Mouse (Mus musculus): ENCODE measurements at regions not wholly inside any gene's neighbourhood (a gene's known extent, or its start where the extent isn't known, plus 50 kb on each side); places are given as distances from the start of the nearest gene placed in this dataset.

GRCm38 (mm10) chr9:43387397-43387796 is 76.7 kb downstream of the Trim29 start:
- in situ Hi-C loops (cut with MboI, MseI), result no loop called here

- in situ Hi-C loops (cut with MboI, MseI), result no loop called here
Measured at GRCm38 (mm10) chr9:43389491-43390083, 78.9 kb downstream of the Trim29 start.

GRCm38 (mm10) chr9:43392467-43393064 is 81.9 kb downstream of the Trim29 start:
- in situ Hi-C loops (cut with MboI, MseI), result no loop called here

- in situ Hi-C loops (cut with MboI, MseI), result no loop called here
Measured at GRCm38 (mm10) chr9:43394204-43394603, 83.6 kb downstream of the Trim29 start.

DNA sequence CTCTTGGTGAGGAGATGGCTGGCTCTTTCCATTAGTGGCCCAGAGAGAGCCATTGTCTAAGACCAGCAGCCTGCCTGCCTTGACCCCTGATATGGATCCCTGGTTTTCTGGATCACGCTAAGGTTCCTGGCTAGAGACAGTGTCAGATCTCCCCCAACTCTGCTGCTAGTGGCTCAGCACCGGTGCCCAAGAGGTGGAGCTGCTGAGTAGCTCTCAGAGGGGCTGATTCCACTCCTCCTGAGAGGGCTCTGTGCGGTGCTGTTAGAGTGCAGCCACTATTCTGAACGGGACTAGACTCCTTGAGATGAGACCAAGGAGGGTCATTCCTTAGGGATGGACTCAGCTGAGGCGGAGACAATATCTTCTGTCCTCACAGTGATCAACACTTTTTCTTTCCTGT is 84.6 kb downstream of the Trim29 start:
- in situ Hi-C loops (cut with MboI, MseI), result no loop called here

GRCm38 (mm10) chr9:43396566-43396965 is 85.9 kb downstream of the Trim29 start:
- in situ Hi-C loops (cut with MboI, MseI), result no loop called here

DNA sequence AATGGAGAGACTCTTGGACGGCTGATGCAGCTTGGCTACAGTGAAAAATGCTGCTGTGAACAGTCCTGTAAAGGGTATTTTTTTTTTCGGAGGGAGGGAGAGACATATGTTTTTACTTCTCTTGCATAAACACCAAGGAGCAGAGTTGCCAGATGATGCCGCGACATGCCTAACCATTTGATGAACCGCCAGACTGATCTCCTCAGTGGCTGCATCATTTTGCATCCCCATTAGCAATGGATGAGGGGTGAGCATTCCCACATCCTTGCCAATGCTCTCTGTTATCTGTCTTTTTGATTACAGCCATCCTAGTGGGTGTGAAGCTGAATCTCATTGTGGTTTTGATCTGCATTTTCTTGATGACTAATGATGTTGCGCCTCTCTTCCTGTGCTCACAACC is 97.8 kb downstream of the Trim29 start:
- in situ Hi-C loops (cut with MboI, MseI), result no loop called here

DNA sequence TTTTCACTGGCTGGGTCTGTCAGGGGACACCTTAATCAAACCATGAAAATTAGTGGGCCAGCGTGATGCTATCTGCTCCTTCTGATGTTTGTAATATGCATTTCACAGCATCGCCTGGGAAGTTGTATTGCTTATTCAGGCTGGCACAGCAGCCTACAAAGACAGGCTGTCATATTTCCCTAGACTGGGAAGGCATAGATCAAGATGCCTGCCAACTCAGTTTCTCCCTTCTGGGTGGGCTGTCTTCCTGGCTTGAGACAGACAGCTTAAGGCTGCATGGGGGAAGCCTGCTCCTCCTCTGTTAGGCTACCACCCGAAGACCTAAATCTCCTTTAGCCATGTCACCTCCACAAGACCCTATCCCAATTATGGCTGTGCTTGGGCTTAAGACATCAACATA is 101.8 kb downstream of the Trim29 start:
- in situ Hi-C loops (cut with MboI, MseI), result loop anchor here (10.0 kb wide), 1 partner anchor 1348 kb away; no protein-coding TSS in a partner anchor

- in situ Hi-C loops (cut with MboI, MseI), result loop anchor here (10.0 kb wide), 1 partner anchor 1355 kb away; no protein-coding TSS in a partner anchor
Measured at GRCm38 (mm10) chr9:43419993-43420715, 109.5 kb downstream of the Trim29 start.

- in situ Hi-C loops (cut with MboI, MseI), result no loop called here
Measured at GRCm38 (mm10) chr9:43427007-43427406, 116.4 kb downstream of the Trim29 start.

- in situ Hi-C loops (cut with MboI, MseI), result no loop called here
Measured at GRCm38 (mm10) chr9:43433953-43434352, 123.3 kb downstream of the Trim29 start.

- in situ Hi-C loops (cut with MboI, MseI), result no loop called here
Measured at GRCm38 (mm10) chr9:43438476-43438875, 127.8 kb downstream of the Trim29 start.

DNA sequence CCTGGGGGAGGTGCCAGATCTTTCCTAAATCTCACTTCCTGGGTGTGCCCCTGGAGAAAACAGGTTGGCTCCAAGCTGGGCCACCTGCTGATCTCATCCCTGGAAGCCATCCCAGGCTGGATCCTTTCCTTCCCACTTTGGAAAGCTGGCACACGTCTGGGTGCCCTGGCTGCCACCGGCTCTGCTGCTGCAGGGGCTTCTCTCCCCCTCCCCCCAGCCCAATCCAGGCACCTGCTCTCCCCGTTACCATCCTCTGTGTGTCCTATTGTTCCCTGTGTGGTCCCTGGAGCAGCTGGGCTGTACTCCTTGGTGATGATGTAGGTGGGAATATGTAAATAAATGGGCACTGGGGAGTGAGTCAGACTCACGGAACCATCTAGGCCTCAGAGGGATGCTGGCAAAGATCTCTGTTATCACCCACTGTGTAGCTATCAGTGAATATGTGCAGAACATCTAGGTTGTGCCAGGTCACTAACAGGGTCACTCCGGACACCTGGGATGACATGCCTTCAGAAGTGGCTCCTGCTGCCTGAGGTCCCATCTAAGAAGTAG is 130.4 kb downstream of the Trim29 start:
- in situ Hi-C loops (cut with MboI, MseI), result loop anchor here (5.0 kb wide), 1 partner anchor 384 kb away; no protein-coding TSS in a partner anchor

DNA sequence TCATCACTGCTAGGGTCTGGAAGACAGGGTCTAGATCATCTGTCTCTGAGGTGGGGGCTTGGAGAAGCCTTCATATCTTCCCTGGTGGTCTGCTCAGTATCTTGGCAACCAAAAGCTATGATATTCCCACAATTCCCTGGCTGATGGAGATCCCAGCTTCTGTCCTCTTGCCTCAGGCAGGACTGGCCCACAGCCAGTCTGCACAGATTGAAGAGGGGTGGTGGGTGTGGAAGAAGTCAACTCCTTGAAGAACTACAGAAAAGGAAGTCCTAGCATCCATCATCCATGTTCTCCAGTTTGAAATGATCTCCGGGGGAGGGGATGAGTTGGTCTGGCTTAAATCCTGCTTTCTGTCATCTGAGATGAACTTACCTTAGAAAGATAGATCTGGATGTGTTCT is 134.8 kb downstream of the Trim29 start:
- in situ Hi-C loops (cut with MboI, MseI), result no loop called here

DNA sequence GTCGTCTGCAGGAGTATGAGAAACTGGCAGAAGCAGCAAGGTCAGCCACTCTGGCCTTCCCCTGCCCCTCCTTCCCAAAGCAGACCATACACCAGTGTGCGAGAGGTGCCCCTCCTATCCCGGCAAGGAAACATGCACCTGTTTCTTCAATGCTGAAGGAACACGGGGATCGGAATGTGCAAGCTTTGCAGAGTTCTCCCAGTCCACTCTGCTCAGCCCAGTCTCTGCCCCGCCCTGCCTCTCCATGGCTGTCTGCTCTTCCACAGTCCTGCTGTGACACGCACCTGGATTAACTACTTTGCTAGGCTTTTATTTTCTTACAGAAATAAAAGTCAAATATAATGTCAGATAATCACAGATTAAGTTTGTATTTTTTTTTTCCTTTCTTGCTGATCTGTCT is 136.7 kb downstream of the Trim29 start:
- in situ Hi-C loops (cut with MboI, MseI), result no loop called here

- in situ Hi-C loops (cut with MboI, MseI), result no loop called here
Measured at GRCm38 (mm10) chr9:43448981-43449380, 138.3 kb downstream of the Trim29 start.

DNA sequence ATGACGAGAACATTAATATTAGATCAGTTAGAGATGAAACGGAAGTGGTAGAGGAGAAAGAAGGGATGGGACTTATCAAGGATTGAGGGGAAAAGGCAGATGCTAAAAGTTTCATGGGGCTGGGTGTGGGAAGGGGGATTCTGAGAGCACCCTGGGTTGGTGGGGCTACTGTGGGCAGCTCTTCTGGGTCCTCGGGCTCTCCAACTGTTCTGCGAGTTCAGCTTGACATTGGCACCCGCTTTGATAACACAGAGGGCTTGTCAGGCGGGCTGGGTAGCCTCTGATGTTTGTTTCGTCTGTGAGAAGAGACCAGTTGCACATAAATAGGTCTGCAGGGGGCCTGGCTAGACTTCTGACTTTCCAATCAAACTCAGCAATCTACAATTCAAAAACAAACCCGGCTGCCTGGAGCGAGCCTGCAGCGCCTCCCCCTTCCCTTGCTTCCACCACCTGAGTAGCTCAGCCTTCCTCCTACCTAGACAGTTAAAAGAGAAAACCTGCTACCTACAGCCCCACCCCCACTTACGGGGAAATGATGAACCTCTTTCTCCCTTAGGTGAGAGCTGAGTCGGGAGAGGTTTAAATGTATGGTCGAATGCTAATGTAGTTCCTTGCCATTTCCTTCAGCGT is 143.4 kb downstream of the Trim29 start:
- in situ Hi-C loops (cut with MboI, MseI), result no loop called here

DNA sequence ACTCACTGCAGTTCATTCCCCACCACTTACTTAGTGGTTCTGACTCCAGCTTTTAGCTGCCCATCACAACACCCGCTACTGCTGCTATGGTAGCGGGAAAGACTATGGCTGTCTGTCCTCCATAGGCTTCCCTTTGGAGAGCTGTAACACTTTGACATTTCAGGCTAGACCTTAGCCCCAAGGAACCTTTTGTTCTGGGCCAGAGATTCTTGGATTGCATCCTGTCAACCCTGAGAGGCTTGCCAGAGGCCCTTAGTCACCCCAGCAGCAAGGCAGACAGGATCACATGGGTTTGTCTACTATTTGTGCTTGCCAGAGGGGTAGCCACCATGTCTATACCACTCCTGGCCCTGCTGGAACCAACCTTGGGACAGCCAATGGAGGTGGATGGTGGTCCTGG is 147.1 kb downstream of the Trim29 start:
- in situ Hi-C loops (cut with MboI, MseI), result no loop called here

GRCm38 (mm10) chr9:43461131-43461530 is 150.5 kb downstream of the Trim29 start:
- in situ Hi-C loops (cut with MboI, MseI), result no loop called here

- in situ Hi-C loops (cut with MboI, MseI), result no loop called here
Measured at GRCm38 (mm10) chr9:43463445-43464090, 152.9 kb downstream of the Trim29 start.

DNA sequence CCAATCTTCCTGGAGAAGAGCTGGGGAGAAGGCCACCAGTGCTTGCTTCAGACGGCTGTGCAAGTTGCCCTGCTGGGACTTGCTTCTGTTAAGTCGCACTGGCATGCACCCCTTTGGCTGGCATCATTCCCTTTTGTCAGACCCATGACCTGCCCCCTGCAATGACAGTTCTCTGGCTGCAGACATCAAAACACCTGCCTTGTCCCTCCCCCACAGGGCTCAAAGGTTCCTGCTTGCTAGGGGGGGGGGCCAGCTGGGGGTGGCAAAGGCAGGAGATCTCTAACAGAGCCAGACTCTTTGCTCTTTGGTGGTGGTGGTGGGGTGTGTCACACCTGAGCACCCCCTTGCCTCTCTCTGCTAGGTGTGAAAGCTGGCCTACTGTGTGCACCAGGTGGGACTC is 154.5 kb downstream of the Trim29 start:
- in situ Hi-C loops (cut with MboI, MseI), result no loop called here
